Mouse (Mus musculus): Measurements from ENCODE around the gene Gm21861. TPM values are rescaled to one million over a fixed set of nuclear protein-coding genes. Genes with fewer than 3 reads are reported as not detected.
"Not testable (repeated sequence)": the region's sequence is repeated elsewhere in the genome, so short reads cannot be mapped to it uniquely, and the experiment has no call there.

Gene Gm21861
- total RNA-seq (2021): not detected

DNA sequence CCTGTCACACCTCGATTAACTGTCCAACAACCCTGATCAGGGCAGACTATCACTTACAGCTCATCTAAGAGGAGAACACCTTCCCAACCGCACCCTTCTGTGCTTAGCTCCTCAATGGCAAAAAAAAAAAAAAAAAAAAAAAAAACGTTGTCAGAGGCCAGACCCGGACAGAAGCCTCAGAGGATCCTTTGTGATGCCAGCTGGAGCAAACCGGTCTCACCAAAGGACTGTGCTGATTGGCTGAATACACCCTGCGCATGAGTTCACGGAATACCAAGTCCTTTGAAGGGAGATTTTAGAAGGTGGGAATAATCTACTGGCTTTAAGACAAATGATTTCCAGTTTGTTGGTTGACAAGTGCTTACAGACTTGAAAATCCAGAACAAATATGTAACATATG, at the start of gene Gm21861:
Gene Gm21861, minus strand, starts transcription at position 101 of the 400 bp plus-strand sequence.
- intact Hi-C loops (cut with DNase I): not testable (repeated sequence)

More for the DNA sequence above, at the start of gene Gm21861:
- DNase-seq (ENCODE audit: low spot score in 2 of 2): not testable (repeated sequence)

Data from left cerebral cortex, postnatal 25 days (tissue).